Mouse (Mus musculus): ENCODE data around the gene Ppp3ca. TPM values are rescaled to one million over a fixed set of nuclear protein-coding genes. Genes with fewer than 3 reads are reported as not detected.

The Ppp3ca gene
- total and polyA plus RNA-seq, 3 experiments: 17.4 to 40.6 (median 32.0) TPM

- H3K27me3 ChIP-seq (ENCODE audit: control insufficient read depth in 1 of 2, insufficient read depth in 2 of 2, low read length in 2 of 2): no peaks in the 10 kb centered on the region
- no peaks in the 10 kb centered on the region for H3K36me3 ChIP-seq (ENCODE audit: control insufficient read depth in 1 of 2, insufficient read depth in 2 of 2, low read length in 2 of 2)
- no peak overlapping the region for H3K27ac ChIP-seq (ENCODE audit: control insufficient read depth, low read depth, low read length)
- no peaks in the 10 kb centered on the region for H3K9me3 ChIP-seq (replicated peaks; ENCODE audit: insufficient read depth, low read length)
- TF ChIP-seq CHD2 (IDR thresholded peaks at IDR 0.05; ENCODE audit: low read length) (no peak), BHLHE40 (IDR thresholded peaks at IDR 0.05; ENCODE audit: borderline replicate concordance, low read depth, low read length) (no peak), RAD21 (IDR thresholded peaks at IDR 0.05; ENCODE audit: low read depth, low read length) (no peak), ZMIZ1 (IDR thresholded peaks at IDR 0.05; ENCODE audit: low read depth, low read length) (no peak), NRF1 (IDR thresholded peaks at IDR 0.05; ENCODE audit: insufficient read depth, low read depth, low read length, poor library complexity, severe bottlenecking) (no peak), MAZ (IDR thresholded peaks at IDR 0.05; ENCODE audit: low read depth, low read length) (no peak), ZNF384 (IDR thresholded peaks at IDR 0.05; ENCODE audit: low read depth, low read length) (no peak), GABPA (IDR thresholded peaks at IDR 0.05; ENCODE audit: low read depth, low read length) (no peak), GATA1 (IDR thresholded peaks at IDR 0.05; ENCODE audit: low read depth, low read length) (no peak), MEF2A (IDR thresholded peaks at IDR 0.05; ENCODE audit: extremely low read depth, insufficient replicate concordance, low read depth, low read length, poor library complexity, severe bottlenecking) (no peak), USF1 (IDR thresholded peaks at IDR 0.05; ENCODE audit: low read depth, low read length) (no peak), ETS1 (IDR thresholded peaks at IDR 0.05; ENCODE audit: low read depth, low read length) (no peak), POLR2AphosphoS2 (IDR thresholded peaks at IDR 0.05; ENCODE audit: low read length) (no peak), MYB (IDR thresholded peaks at IDR 0.05; ENCODE audit: low read depth, low read length) (no peak), RCOR1 (IDR thresholded peaks at IDR 0.05; ENCODE audit: low read depth, low read length) (no peak), CTCF (IDR thresholded peaks at IDR 0.05 in 2 of 3, conservative IDR thresholded peaks at IDR 0.05 in 1 of 3; ENCODE audit: control insufficient read depth in 1 of 3, insufficient read depth in 1 of 3, low read depth in 2 of 3, low read length in 3 of 3, poor library complexity in 1 of 3, severe bottlenecking in 1 of 3) (no peak), CHD1 (IDR thresholded peaks at IDR 0.05; ENCODE audit: low read depth, low read length) (no peak), ZKSCAN1 (IDR thresholded peaks at IDR 0.05; ENCODE audit: low read depth, low read length) (no peak), POLR2AphosphoS5 (IDR thresholded peaks at IDR 0.05; ENCODE audit: borderline replicate concordance, low read depth, low read length) (no peak)
- no peak overlapping the region for H3K9ac ChIP-seq (ENCODE audit: control insufficient read depth, low read depth, low read length, poor library complexity, severe bottlenecking)
- no peak overlapping the region for H3K4me3 ChIP-seq (ENCODE audit: control insufficient read depth in 1 of 2, insufficient read depth in 1 of 2, low read depth in 2 of 2, low read length in 2 of 2)
- no peak for DNase-seq (ENCODE audit: low read depth, low spot score)
- H3K79me2 ChIP-seq (ENCODE audit: control insufficient read depth, insufficient read depth, low read length, poor library complexity): no peaks in the 10 kb centered on the region
- H3K4me1 ChIP-seq (ENCODE audit: control insufficient read depth in 1 of 2, insufficient read depth in 2 of 2, low read length in 2 of 2): no peaks in the 10 kb centered on the region
These were observed 311.1 kb downstream of the Ppp3ca start for GRCm38 (mm10) chr3:136980915-136981588.

- Histone ChIP-seq H3K9me3 (replicated peaks; ENCODE audit: insufficient read depth, low read length) (no peaks in the 10 kb centered on the region), H3K4me3 (ENCODE audit: control insufficient read depth in 1 of 2, insufficient read depth in 1 of 2, low read depth in 2 of 2, low read length in 2 of 2) (no peak overlapping the region), H3K79me2 (ENCODE audit: control insufficient read depth, insufficient read depth, low read length, poor library complexity) (no peaks in the 10 kb centered on the region), H3K4me1 (ENCODE audit: control insufficient read depth in 1 of 2, insufficient read depth in 2 of 2, low read length in 2 of 2) (no peaks in the 10 kb centered on the region), H3K27me3 (ENCODE audit: control insufficient read depth in 1 of 2, insufficient read depth in 2 of 2, low read length in 2 of 2) (no peaks in the 10 kb centered on the region), H3K9ac (ENCODE audit: control insufficient read depth, low read depth, low read length, poor library complexity, severe bottlenecking) (no peak overlapping the region), H3K36me3 (ENCODE audit: control insufficient read depth in 1 of 2, insufficient read depth in 2 of 2, low read length in 2 of 2) (no peaks in the 10 kb centered on the region), H3K27ac (ENCODE audit: control insufficient read depth, low read depth, low read length) (no peak overlapping the region)
- TF ChIP-seq GABPA (IDR thresholded peaks at IDR 0.05; ENCODE audit: low read depth, low read length): no peak
- TF ChIP-seq POLR2A (IDR thresholded peaks at IDR 0.05; ENCODE audit: control insufficient read depth in 1 of 2, insufficient read depth in 1 of 2, low read depth in 1 of 2, low read length in 2 of 2, poor library complexity in 1 of 2): no peak
- TF ChIP-seq RAD21 (IDR thresholded peaks at IDR 0.05; ENCODE audit: low read depth, low read length): no peak
- no peak for TF ChIP-seq ZC3H11A (IDR thresholded peaks at IDR 0.05; ENCODE audit: low read depth, low read length)
- no peak for DNase-seq (ENCODE audit: low read depth, low spot score)
These were observed 311.6 kb downstream of the Ppp3ca start for GRCm38 (mm10) chr3:136981589-136981924.

Data from MEL (cell line).